In the genomic region with DNA sequence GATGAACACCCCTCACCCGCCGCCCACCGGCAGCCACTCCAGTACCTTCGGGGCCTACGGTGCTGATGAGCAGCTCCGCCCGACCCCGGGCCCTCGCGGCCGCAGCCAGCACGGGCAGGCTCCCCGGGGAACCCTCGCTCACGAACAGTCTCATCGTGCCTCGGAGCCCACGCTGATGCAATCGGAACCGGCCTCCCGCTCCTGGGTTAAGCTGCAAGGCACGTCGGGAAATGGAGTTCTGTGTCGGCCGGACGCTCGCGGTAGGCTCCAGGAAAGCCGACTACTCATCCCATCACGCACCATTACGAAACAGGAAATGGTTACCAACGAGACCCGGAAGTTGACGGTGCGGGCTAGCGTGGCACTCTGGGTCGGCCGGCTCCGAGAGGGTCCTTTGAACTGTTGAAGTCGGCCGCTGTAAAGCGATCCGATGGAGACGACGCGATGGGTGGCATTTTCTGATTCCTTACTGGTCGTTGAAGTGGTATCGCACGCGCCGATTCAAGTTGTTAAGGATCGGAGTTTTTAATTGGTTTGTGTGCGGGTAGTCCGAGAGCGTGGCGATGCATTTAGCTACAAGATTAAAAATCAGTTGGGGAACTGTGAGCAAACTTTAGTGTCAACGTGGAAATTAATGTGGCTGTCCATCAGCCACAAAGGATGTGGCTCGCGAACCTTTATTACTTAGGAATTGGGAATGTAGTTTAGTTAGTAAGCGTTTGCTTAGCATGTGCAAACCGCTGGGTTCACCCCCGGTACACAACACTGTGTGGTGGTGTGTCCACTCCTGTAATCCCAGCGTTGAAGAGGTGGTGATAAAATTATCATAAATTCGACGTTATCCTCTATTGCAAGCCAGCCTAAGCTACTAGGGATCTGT, we compare ENCODE assay signal across 8 mouse cellular contexts. TPM values are rescaled to one million over a fixed set of nuclear protein-coding genes. Genes with fewer than 3 reads are reported as not detected.
DNase-seq lines count a peak whose midpoint lies in the region; ATAC-seq and TF ChIP-seq lines count a peak whose summit lies in the region.

A gene (minus strand): TSS at position 311 of the 880 bp plus-strand sequence.

- peak; percentile 97 for ATAC-seq in embryonic facial prominence, embryonic 15.5 days (ENCODE audit: insufficient number of reproducible peaks, low FRiP score, low TSS enrichment, low read depth)
- peak; percentile 94 for ATAC-seq in kidney, embryonic 14.5 days (ENCODE audit: low FRiP score, low TSS enrichment)
- peak; percentile 92 for ATAC-seq in limb, embryonic 15.5 days (ENCODE audit: insufficient number of reproducible peaks, low FRiP score, low TSS enrichment, low read depth)

- under 1% methylated on average over 65 of the region's 65 CpGs for WGBS in bone marrow, adult 2 months
- WGBS in embryonic facial prominence, embryonic 15.5 days, result under 1% methylated on average over 65 of the region's 65 CpGs
- WGBS in kidney, embryonic 14.5 days, result under 1% methylated on average over 65 of the region's 65 CpGs
- under 1% methylated on average over 65 of the region's 65 CpGs for WGBS in limb, embryonic 15.5 days

- no peak for TF ChIP-seq CTCF in bone marrow, adult 2 months (IDR thresholded peaks at IDR 0.05; ENCODE audit: control insufficient read depth, insufficient read depth, low read length)

- peak; percentile 85; the same call in 1 of the 2 replicates for TF ChIP-seq POLR2A in bone marrow, adult 2 months (IDR thresholded peaks at IDR 0.05; ENCODE audit: borderline replicate concordance, control insufficient read depth, low read depth, low read length)

- H3K4me3 ChIP-seq in bone marrow, adult 2 months (replicated peaks; ENCODE audit: control insufficient read depth, low read depth, low read length), result peak within 1 kb of the TSS; percentile 84
- peak within 1 kb of the TSS; percentile 70 for H3K4me3 ChIP-seq in embryonic facial prominence, embryonic 15.5 days (replicated peaks)
- H3K4me3 ChIP-seq in kidney, embryonic 14.5 days (ENCODE audit: low read length), result peak within 1 kb of the TSS; percentile 83
- peak within 1 kb of the TSS; percentile 81 for H3K4me3 ChIP-seq in limb, embryonic 15.5 days

- H3K9me3 ChIP-seq in embryonic facial prominence, embryonic 15.5 days (replicated peaks), result no peaks in the 10 kb centered on the region
- H3K9me3 ChIP-seq in kidney, embryonic 14.5 days (ENCODE audit: control insufficient read depth, low read length), result no peaks in the 10 kb centered on the region
- H3K9me3 ChIP-seq in limb, embryonic 15.5 days, result no peaks in the 10 kb centered on the region

- no peaks in the 10 kb centered on the region for H3K27me3 ChIP-seq in embryonic facial prominence, embryonic 15.5 days
- no peaks in the 10 kb centered on the region for H3K27me3 ChIP-seq in kidney, embryonic 14.5 days (ENCODE audit: control insufficient read depth, insufficient read depth, low read length)
- no peaks in the 10 kb centered on the region for H3K27me3 ChIP-seq in limb, embryonic 15.5 days

- peak within 1 kb of the TSS; percentile 80 for H3K27ac ChIP-seq in bone marrow, adult 2 months (ENCODE audit: control insufficient read depth, insufficient read depth, low read depth, low read length, poor library complexity)
- peak within 1 kb of the TSS; percentile 91 for H3K27ac ChIP-seq in embryonic facial prominence, embryonic 15.5 days (replicated peaks)
- peak within 1 kb of the TSS; percentile 74 for H3K27ac ChIP-seq in kidney, embryonic 14.5 days (ENCODE audit: low read depth, low read length)
- H3K27ac ChIP-seq in limb, embryonic 15.5 days, result peak within 1 kb of the TSS; percentile 84

- peak; percentile 97 for DNase-seq in 416B (ENCODE audit: low read depth)
- peak; percentile 97 for DNase-seq in heart, adult 9 months (ENCODE audit: low spot score in 2 of 2)
- DNase-seq in monocyte, adult 2 months (ENCODE audit: low read depth in 1 of 2, low spot score in 2 of 2), result peak; percentile 79 to 84
- DNase-seq in spleen, postnatal 36 days (ENCODE audit: low spot score in 2 of 2), result peak; percentile 96 to 97

- H3K4me1 ChIP-seq in bone marrow, adult 2 months (ENCODE audit: control insufficient read depth, insufficient read depth, low read length), result no peaks in the 10 kb centered on the region; the same call in 1 of the 2 replicates
- H3K4me1 ChIP-seq in embryonic facial prominence, embryonic 15.5 days, result peaks cover 12% of the 10 kb centered on the region
- H3K4me1 ChIP-seq in kidney, embryonic 14.5 days (ENCODE audit: control insufficient read depth, insufficient read depth, low read length), result peaks cover 8% of the 10 kb centered on the region
- H3K4me1 ChIP-seq in limb, embryonic 15.5 days, result peaks cover 12% of the 10 kb centered on the region

- peak within 1 kb of the TSS; percentile 65 for H3K4me2 ChIP-seq in embryonic facial prominence, embryonic 15.5 days (replicated peaks)
- H3K4me2 ChIP-seq in kidney, embryonic 14.5 days (replicated peaks; ENCODE audit: low read depth, low read length), result peak within 1 kb of the TSS; percentile 66
- peak within 1 kb of the TSS; percentile 65 for H3K4me2 ChIP-seq in limb, embryonic 15.5 days

- peaks cover 30% of the 10 kb centered on the region for H3K36me3 ChIP-seq in embryonic facial prominence, embryonic 15.5 days
- peaks cover 29% of the 10 kb centered on the region for H3K36me3 ChIP-seq in kidney, embryonic 14.5 days (ENCODE audit: control insufficient read depth, insufficient read depth, low read length)
- H3K36me3 ChIP-seq in limb, embryonic 15.5 days, result peaks cover 32% of the 10 kb centered on the region

- peak within 1 kb of the TSS; percentile 71 for H3K9ac ChIP-seq in embryonic facial prominence, embryonic 15.5 days
- H3K9ac ChIP-seq in kidney, embryonic 14.5 days (ENCODE audit: low read depth, low read length), result peak within 1 kb of the TSS; percentile 87
- peak within 1 kb of the TSS; percentile 80 for H3K9ac ChIP-seq in limb, embryonic 15.5 days

RNA-seq across cellular contexts. Expression of the gene that starts here (rescaled TPM):
- polyA plus RNA-seq in bone marrow, adult 2 months (2011; ENCODE audit: insufficient read depth, insufficient read length, low replicate concordance, missing spikeins), result 41.6 and 85.0 TPM in 2 replicates
- polyA plus RNA-seq in embryonic facial prominence, embryonic 15.5 days (2015; fragmentation: Nextera tagmentation; extraction: Ambion mirVana), result 101 and 105 TPM in 2 replicates
- 93.9 and 146 TPM in 2 replicates for polyA plus RNA-seq in kidney, embryonic 14.5 days (2014; fragmentation: Nextera tagmentation; extraction: Ambion mirVana)
- 105 and 111 TPM in 2 replicates for polyA plus RNA-seq in limb, embryonic 15.5 days (2015; fragmentation: Nextera tagmentation; extraction: Ambion mirVana)

Comparison
In these comparisons a context has a peak if more than half of its experiments do, and no peak if none do; other contexts are left out.
1. Peak in every context shown above with its lines: DNase-seq, ATAC-seq, H3K4me3 ChIP-seq and H3K27ac ChIP-seq.